Mouse (Mus musculus): ENCODE results near the gene Prss8.

DNA sequence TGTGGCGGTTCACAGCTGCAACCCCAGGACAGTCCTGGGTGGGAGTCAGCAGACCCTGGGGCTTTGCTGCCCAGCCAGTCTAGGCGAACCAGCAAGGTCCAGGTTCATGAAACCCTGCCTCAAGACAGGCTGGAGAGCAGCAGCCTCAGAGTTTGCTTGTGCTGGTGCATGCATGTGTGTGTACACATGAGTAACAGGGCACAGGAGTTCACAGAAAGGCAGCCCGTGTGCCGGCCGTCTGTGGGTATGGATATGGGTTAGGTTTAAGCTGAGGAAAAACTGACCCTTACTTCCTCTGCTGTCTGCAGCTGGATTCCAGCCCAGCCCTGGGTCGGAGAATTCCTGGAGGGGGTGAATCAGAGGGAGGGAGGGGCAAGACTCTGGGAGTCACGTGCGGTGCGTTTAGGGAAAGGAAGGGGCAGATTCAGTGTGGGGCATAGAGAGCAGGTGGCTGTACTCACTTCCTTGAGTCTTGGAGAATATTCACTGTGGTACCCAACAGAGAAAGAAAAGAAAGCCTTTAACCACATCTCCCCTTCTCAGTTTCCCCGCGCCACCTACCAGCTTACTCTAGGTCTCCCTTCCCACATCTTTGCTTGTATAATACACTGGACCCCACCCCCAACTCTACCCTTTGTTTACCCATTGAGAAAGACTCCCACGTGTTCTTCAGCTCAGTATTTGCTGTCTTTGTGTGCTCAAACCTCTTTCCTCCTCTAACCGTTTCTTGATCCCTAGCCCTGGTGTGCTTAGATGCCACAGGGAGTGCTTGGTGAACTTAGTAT, 1.6 kb upstream of the Prss8 start:
- no peak for TF ChIP-seq CTCF (IDR thresholded peaks at IDR 0.05; ENCODE audit: borderline replicate concordance, insufficient read depth, low read depth, low read length)
- TF ChIP-seq POLR2A (IDR thresholded peaks at IDR 0.05; ENCODE audit: borderline replicate concordance, insufficient read depth, low read length), result no peak
